Mouse (Mus musculus) retina, embryonic 14.5 days (tissue): ENCODE results near the gene Ppp1r14a.

Source experiments
- DNase-seq: peaks from one replicate; pipeline ENCODE4 v3.0.0-alpha.2; 2015; ENCODE audit warnings: low spot score

Ppp1r14a gene

GRCm38 (mm10) chr7:29279924-29280323, 9.2 kb upstream of the Ppp1r14a start:
- no peak for DNase-seq

- no peak for DNase-seq
Measured at GRCm38 (mm10) chr7:29280801-29281200, 8.3 kb upstream of the Ppp1r14a start.

GRCm38 (mm10) chr7:29281201-29282073, 7.7 kb upstream of the Ppp1r14a start, which contains the start of gene Spint2:
Spint2 (minus strand) TSS chr7:29281912.
- peak; percentile 65 for DNase-seq

GRCm38 (mm10) chr7:29282074-29282554, 7.0 kb upstream of the Ppp1r14a start:
- peak; percentile 48 for DNase-seq

GRCm38 (mm10) chr7:29283876-29284275, 5.2 kb upstream of the Ppp1r14a start:
- no peak for DNase-seq

GRCm38 (mm10) chr7:29284523-29284922, 4.6 kb upstream of the Ppp1r14a start:
- DNase-seq = no peak

GRCm38 (mm10) chr7:29287481-29287880, 1.6 kb upstream of the Ppp1r14a start:
- DNase-seq = no peak

GRCm38 (mm10) chr7:29288079-29288478, 1.0 kb upstream of the Ppp1r14a start:
- DNase-seq = no peak

- DNase-seq = no peak
Measured at GRCm38 (mm10) chr7:29289856-29290255, 748 bp downstream of the Ppp1r14a start.

GRCm38 (mm10) chr7:29290691-29291485, 1.8 kb downstream of the Ppp1r14a start:
- no peak for DNase-seq

- peak; percentile 69 for DNase-seq
Measured at GRCm38 (mm10) chr7:29291616-29292457, 2.7 kb downstream of the Ppp1r14a start.

- no peak for DNase-seq
Measured at GRCm38 (mm10) chr7:29292458-29293098, 3.5 kb downstream of the Ppp1r14a start.

GRCm38 (mm10) chr7:29293131-29294065, 4.3 kb downstream of the Ppp1r14a start:
- DNase-seq = no peak

- no peak for DNase-seq
Measured at GRCm38 (mm10) chr7:29294111-29294761, 5.1 kb downstream of the Ppp1r14a start.

- DNase-seq = no peak
Measured at GRCm38 (mm10) chr7:29295861-29296647, 6.9 kb downstream of the Ppp1r14a start.

- peak; percentile 92 for DNase-seq
Measured at GRCm38 (mm10) chr7:29296998-29297397, 7.9 kb downstream of the Ppp1r14a start.

GRCm38 (mm10) chr7:29301127-29301566, 12.0 kb downstream of the Ppp1r14a start:
- peak; percentile 92 for DNase-seq

- no peak for DNase-seq
Measured at GRCm38 (mm10) chr7:29302641-29303040, 13.5 kb downstream of the Ppp1r14a start.
